Mouse (Mus musculus) thymus, adult 2 months (tissue): ENCODE measurements around the gene Lrrc4c.

Source experiments
- CTCF ChIP-seq: fragments of 200-500 bp; IDR thresholded peaks from 2 replicates; pipeline ENCODE4 v1.5.1; 2012; ENCODE audit warnings: mild to moderate bottlenecking, control low read depth, low read length, moderate library complexity, borderline replicate concordance; ENCODE audit not compliant: control insufficient read depth, poor library complexity, insufficient read depth; ENCODE audit errors: extremely low read depth
- POLR2A ChIP-seq: fragments of 200-500 bp; IDR thresholded peaks from 2 replicates; pipeline ENCODE4 v1.6.1; 2012; ENCODE audit warnings: mild to moderate bottlenecking, low read length, control low read depth, moderate library complexity; ENCODE audit not compliant: control insufficient read depth, poor library complexity, insufficient read depth; ENCODE audit errors: extremely low read depth

DNA sequence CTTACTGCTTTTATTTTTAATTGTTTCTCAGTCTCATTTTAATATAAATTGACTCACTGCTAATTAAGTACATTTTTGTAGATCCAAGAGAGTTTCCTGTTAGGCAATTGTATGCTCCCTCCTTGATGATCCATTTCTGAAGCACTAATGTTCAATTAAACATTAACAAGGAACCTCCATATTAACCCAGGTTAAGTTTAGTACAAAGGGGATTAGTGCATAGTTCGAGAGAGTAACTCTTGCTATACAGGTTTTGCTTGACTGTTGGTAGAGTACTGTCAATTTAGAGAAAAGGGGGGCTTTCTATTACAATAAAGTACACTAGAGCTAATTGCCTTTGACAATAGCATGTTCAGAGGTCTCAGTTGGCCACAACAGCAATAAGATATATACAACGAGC, 84.5 kb downstream of the Lrrc4c start:
- TF ChIP-seq CTCF (no peak), POLR2A (no peak)
